Mouse (Mus musculus) myocyte (in vitro differentiated cells): ENCODE data around the gene Castor2. TPM values are rescaled to one million over a fixed set of nuclear protein-coding genes. Genes with fewer than 3 reads are reported as not detected.
A peak's percentile ranks its signal among the peaks of the same experiment; 100 is the strongest.

Experiments used
- H3K27me3 ChIP-seq: one replicate; pipeline ENCODE4 v1.6.1; 2011; ENCODE audit not compliant: control insufficient read depth, insufficient read depth, insufficient read length
- H3K36me3 ChIP-seq: one replicate; pipeline ENCODE4 v1.6.1; 2011; ENCODE audit not compliant: control insufficient read depth, insufficient read depth
- H3K4me2 ChIP-seq: one replicate; pipeline ENCODE4 v1.6.1; 2011; ENCODE audit warnings: low read depth, control low read depth
- H3K4me3 ChIP-seq: one replicate; pipeline ENCODE4 v1.5.1; 2011; ENCODE audit warnings: mild to moderate bottlenecking, control low read depth, moderate library complexity
- H3K79me2 ChIP-seq: one replicate; pipeline ENCODE4 v1.6.1; 2011; ENCODE audit not compliant: control insufficient read depth, insufficient read depth
- H3ac ChIP-seq: one replicate; pipeline ENCODE4 v1.6.1; 2011; ENCODE audit not compliant: control insufficient read depth, insufficient read length
- CEBPB ChIP-seq: IDR thresholded peaks from 2 replicates; pipeline ENCODE4 v1.6.1; 2011; ENCODE audit warnings: mild to moderate bottlenecking, moderate library complexity; ENCODE audit not compliant: poor library complexity, insufficient read depth, severe bottlenecking
- E2F4 ChIP-seq: IDR thresholded peaks from one replicate; pipeline ENCODE4 v1.6.1; 2011; ENCODE audit warnings: mild to moderate bottlenecking, control low read depth, moderate library complexity; ENCODE audit not compliant: insufficient read depth
- MAX ChIP-seq: IDR thresholded peaks from one replicate; pipeline ENCODE4 v1.6.1; 2011; ENCODE audit warnings: low read depth, mild to moderate bottlenecking, control low read depth
- MYOD1 ChIP-seq, 3 experiments: IDR thresholded peaks; one replicate each; pipeline ENCODE4 v1.6.1; 2011; ENCODE audit warnings: control low read depth in 2 of 3, low read depth in 2 of 3, mild to moderate bottlenecking in 2 of 3, moderate library complexity in 1 of 3; ENCODE audit not compliant: insufficient read length in 2 of 3, control insufficient read depth in 1 of 3
- MYOG ChIP-seq, 3 experiments: IDR thresholded peaks; one replicate each; pipeline ENCODE4 v1.6.1; 2011; ENCODE audit warnings: control low read depth in 2 of 3, low read depth in 2 of 3, mild to moderate bottlenecking in 2 of 3; ENCODE audit not compliant: insufficient read length in 2 of 3, control insufficient read depth in 1 of 3, insufficient read depth in 1 of 3
- POLR2A ChIP-seq: IDR thresholded peaks from one replicate; pipeline ENCODE4 v1.6.1; 2011; ENCODE audit warnings: low read depth, mild to moderate bottlenecking, control low read depth, moderate library complexity; ENCODE audit not compliant: insufficient read length
- POLR2AphosphoS2 ChIP-seq: IDR thresholded peaks from one replicate; pipeline ENCODE4 v1.6.1; 2011; ENCODE audit warnings: low read depth, control low read depth; ENCODE audit not compliant: insufficient read length
- REST ChIP-seq: IDR thresholded peaks from one replicate; pipeline ENCODE4 v1.6.1; 2011; ENCODE audit warnings: mild to moderate bottlenecking, control low read depth, moderate library complexity; ENCODE audit not compliant: insufficient read depth, insufficient read length
- SRF ChIP-seq: IDR thresholded peaks from one replicate; pipeline ENCODE4 v1.6.1; 2011; ENCODE audit warnings: low read depth; ENCODE audit not compliant: control insufficient read depth, insufficient read length
- TCF12 ChIP-seq: IDR thresholded peaks from one replicate; pipeline ENCODE4 v1.6.1; 2011; ENCODE audit warnings: mild to moderate bottlenecking, control low read depth; ENCODE audit not compliant: poor library complexity, insufficient read depth, severe bottlenecking
- TCF3 ChIP-seq: IDR thresholded peaks from one replicate; pipeline ENCODE4 v1.6.1; 2011; ENCODE audit warnings: low read depth, control low read depth; ENCODE audit not compliant: insufficient read length
- USF1 ChIP-seq: IDR thresholded peaks from one replicate; pipeline ENCODE4 v1.6.1; 2011; ENCODE audit warnings: low read depth, mild to moderate bottlenecking, control low read depth, moderate library complexity
- polyA plus RNA-seq: library from polyadenylated mRNA; unstranded; fragments of >200 nt; fragmentation: generic; extraction: Trizol; gene quantifications from one replicate; pipeline ENCODE4 v1.2.1, GENCODE M21; 2012; ENCODE audit warnings: missing spikeins

Castor2 gene
- polyA plus RNA-seq, result 7.3 TPM

DNA sequence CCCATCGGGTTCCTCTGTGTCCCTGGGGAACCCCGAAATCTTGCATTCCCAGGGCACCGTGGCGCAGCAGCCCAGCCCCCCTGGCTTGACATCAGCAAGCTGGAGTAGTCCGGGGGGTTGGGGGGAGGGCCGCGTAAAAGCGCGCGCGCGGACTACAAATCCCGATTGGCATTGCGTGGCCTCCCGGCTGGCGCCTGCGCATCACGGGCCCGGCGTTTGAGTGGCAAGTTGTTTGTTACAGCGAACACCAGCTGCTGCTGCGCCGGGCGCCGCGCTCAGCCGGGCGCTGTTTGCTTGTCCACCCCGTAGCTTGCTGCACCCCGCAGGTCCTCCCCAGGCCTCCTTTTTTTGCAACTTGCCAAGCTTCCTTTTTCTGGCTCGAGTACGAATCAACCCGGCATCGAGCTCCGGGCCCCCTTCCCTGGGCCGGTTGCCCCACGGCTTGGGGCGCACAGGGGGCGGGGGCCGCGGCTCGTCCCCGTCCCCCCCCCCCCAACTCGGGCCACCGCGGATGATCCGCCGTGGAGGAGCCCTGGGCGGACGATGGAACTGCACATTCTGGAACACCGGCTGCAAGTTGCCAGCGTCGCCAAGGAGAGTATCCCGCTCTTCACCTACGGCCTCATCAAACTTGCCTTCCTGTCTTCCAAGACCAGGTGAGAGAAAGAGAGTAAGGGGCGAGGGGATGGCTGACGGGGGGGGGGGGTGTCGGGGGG, at the start of gene Castor2:
Gene Castor2, plus strand, starts transcription at position 216 of the 716 bp plus-strand sequence.
- H3K4me3 ChIP-seq, result peak within 1 kb of the TSS; percentile 44
- H3K79me2 ChIP-seq, result no peaks in the 10 kb centered on the region
- TF ChIP-seq POLR2AphosphoS2 (peak; percentile 43), MYOD1 (IDR thresholded peaks at IDR 0.05; ENCODE audit: control insufficient read depth in 1 of 3, insufficient read length in 2 of 3, low read depth in 2 of 3) (peak in 2 of 3 experiments; percentile 92), POLR2A (peak; percentile 66), MYOG (IDR thresholded peaks at IDR 0.05; ENCODE audit: control insufficient read depth in 1 of 3, insufficient read depth in 1 of 3, insufficient read length in 2 of 3, low read depth in 2 of 3) (peak; percentile 53 to 90 (median 88)), TCF12 (no peak), USF1 (no peak)

DNA sequence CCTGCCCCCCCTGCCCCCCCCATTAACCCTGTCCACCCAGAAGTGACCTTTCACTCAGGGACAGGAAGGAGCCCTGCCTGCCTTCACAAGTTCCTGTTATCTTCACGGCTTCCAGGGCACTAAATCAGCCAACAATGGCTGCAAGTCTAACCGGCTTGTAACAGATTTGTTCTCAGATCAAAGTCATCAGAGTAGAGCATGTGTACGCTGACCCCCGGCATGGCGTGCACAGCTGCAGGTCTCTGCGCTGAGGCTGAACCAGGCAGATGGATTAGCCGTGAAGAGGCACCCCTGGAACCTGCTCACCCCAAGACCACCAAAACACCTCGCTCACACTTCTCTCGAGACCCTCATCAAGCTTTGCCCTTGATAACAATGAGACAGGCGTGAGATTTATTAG, 48.8 kb upstream of the Castor2 start:
- H3K79me2 ChIP-seq, result no peaks in the 10 kb centered on the region
- no peaks in the 10 kb centered on the region for H3K27me3 ChIP-seq
- no peak overlapping the region for H3K4me3 ChIP-seq
- H3ac ChIP-seq, result no peak overlapping the region
- no peak overlapping the region for H3K4me2 ChIP-seq
- TF ChIP-seq USF1, result no peak
- no peak for TF ChIP-seq SRF
- no peak for TF ChIP-seq REST
- no peak for TF ChIP-seq MYOG (IDR thresholded peaks at IDR 0.05; ENCODE audit: control insufficient read depth in 1 of 3, insufficient read depth in 1 of 3, insufficient read length in 2 of 3, low read depth in 2 of 3)
- TF ChIP-seq CEBPB, result no peak
- no peak for TF ChIP-seq POLR2A
- TF ChIP-seq TCF3, result no peak
- no peak for TF ChIP-seq TCF12
- TF ChIP-seq E2F4, result no peak
- TF ChIP-seq POLR2AphosphoS2, result no peak
- H3K36me3 ChIP-seq, result no peaks in the 10 kb centered on the region

More for the DNA sequence above, at the start of gene Castor2:
- Histone ChIP-seq H3ac (peak within 1 kb of the TSS; percentile 56), H3K4me2 (peak within 1 kb of the TSS; percentile 96), H3K27me3 (no peaks in the 10 kb centered on the region), H3K36me3 (no peaks in the 10 kb centered on the region)

DNA sequence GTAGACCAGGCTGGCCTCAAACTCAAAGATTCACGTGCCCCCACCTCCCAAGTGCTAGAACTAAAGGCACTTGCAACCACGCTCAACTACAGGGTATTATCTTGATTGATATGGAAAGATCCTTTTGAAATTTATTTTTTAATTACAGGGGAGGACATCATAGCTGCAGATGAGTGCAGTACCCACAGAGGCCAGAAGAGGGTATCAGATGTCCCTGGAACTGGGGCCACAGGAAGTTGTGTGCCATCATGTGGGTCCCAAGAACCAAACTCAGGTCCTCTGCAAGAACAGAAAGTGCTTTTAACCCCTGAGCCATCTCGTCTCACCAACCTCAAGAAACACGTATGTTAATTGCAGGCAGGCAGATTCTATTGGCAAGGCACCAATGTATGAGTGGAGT, 46.9 kb upstream of the Castor2 start:
- no peak for TF ChIP-seq POLR2A
- TF ChIP-seq TCF3, result no peak
- no peak for TF ChIP-seq MYOD1 (IDR thresholded peaks at IDR 0.05; ENCODE audit: control insufficient read depth in 1 of 3, insufficient read length in 2 of 3, low read depth in 2 of 3)
- no peak for TF ChIP-seq CEBPB
- TF ChIP-seq MYOG (IDR thresholded peaks at IDR 0.05; ENCODE audit: control insufficient read depth in 1 of 3, insufficient read depth in 1 of 3, insufficient read length in 2 of 3, low read depth in 2 of 3), result no peak
- TF ChIP-seq E2F4, result no peak
- TF ChIP-seq MAX, result no peak
- TF ChIP-seq SRF, result no peak
- TF ChIP-seq TCF12, result no peak
- TF ChIP-seq POLR2AphosphoS2, result no peak
- no peak for TF ChIP-seq USF1
- no peak for TF ChIP-seq REST
- no peaks in the 10 kb centered on the region for H3K27me3 ChIP-seq
- no peak overlapping the region for H3ac ChIP-seq
- H3K4me2 ChIP-seq, result no peak overlapping the region
- no peaks in the 10 kb centered on the region for H3K36me3 ChIP-seq
- no peak overlapping the region for H3K4me3 ChIP-seq
- H3K79me2 ChIP-seq, result no peaks in the 10 kb centered on the region

DNA sequence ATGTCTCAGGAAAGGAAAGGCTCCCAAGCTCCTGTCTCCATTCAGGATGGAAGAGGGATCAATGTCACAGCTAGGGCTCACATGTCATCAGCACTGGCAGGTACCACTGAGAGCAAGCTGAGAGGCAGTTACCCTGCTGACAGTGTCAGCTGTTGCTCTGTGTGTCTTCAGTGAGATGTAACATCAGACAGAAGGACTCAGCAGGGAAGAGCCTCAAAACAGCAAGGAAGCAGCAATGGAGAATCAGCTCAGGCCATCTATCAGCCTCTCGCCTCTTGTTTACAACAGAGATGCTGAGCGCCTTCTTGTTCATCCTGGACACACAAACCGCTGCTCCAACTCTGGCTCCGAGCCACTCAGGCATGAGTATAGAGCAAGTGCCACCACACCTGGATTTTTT, 45.0 kb upstream of the Castor2 start:
- Histone ChIP-seq H3K79me2 (no peaks in the 10 kb centered on the region), H3K36me3 (no peaks in the 10 kb centered on the region), H3K4me2 (no peak overlapping the region), H3K4me3 (no peak overlapping the region), H3K27me3 (no peaks in the 10 kb centered on the region), H3ac (no peak overlapping the region)
- TF ChIP-seq REST, result no peak
- TF ChIP-seq TCF12, result no peak
- no peak for TF ChIP-seq MYOD1 (IDR thresholded peaks at IDR 0.05; ENCODE audit: control insufficient read depth in 1 of 3, insufficient read length in 2 of 3, low read depth in 2 of 3)
- TF ChIP-seq MAX, result no peak
- TF ChIP-seq E2F4, result no peak
- TF ChIP-seq USF1, result no peak
- no peak for TF ChIP-seq SRF
- TF ChIP-seq MYOG (IDR thresholded peaks at IDR 0.05; ENCODE audit: control insufficient read depth in 1 of 3, insufficient read depth in 1 of 3, insufficient read length in 2 of 3, low read depth in 2 of 3), result no peak

DNA sequence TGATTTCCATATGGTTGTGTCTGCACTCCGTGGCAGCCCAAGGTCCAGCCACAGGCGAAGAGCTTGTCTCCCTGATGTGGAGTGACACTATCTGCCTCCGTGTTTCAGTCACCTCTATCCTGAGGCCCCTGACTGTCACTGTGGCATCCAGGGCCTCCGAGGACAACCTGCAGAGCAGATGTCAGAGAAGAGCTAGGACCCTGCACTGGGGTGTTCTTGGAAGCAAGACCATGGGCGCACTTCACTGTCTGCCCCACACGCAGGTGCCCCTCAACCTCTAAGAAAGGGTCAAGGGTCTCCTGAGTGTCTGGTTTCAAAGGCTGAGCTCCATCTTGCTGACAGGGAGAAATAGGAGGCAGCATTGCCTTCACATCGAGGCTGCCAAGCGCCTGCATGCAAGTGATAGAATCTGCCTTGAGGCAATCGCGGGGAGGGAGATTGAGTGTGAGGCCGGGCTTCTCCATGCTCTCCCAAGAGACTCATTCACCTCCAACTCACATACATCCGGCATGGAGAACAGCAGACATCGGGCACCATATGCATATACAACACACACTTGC, 40.6 kb upstream of the Castor2 start:
- no peaks in the 10 kb centered on the region for H3K36me3 ChIP-seq
- H3K79me2 ChIP-seq, result no peaks in the 10 kb centered on the region
- H3ac ChIP-seq, result no peak overlapping the region
- TF ChIP-seq SRF (no peak), MAX (no peak), USF1 (no peak), MYOD1 (IDR thresholded peaks at IDR 0.05; ENCODE audit: control insufficient read depth in 1 of 3, insufficient read length in 2 of 3, low read depth in 2 of 3) (no peak), MYOG (IDR thresholded peaks at IDR 0.05; ENCODE audit: control insufficient read depth in 1 of 3, insufficient read depth in 1 of 3, insufficient read length in 2 of 3, low read depth in 2 of 3) (no peak), POLR2AphosphoS2 (no peak), REST (no peak), TCF3 (no peak), E2F4 (no peak), TCF12 (no peak), CEBPB (no peak), POLR2A (no peak)
- no peak overlapping the region for H3K4me2 ChIP-seq
- H3K4me3 ChIP-seq, result no peak overlapping the region
- no peaks in the 10 kb centered on the region for H3K27me3 ChIP-seq
